Mouse (Mus musculus): ENCODE measurements at regions not wholly inside any gene's neighbourhood (a gene's known extent, or its start where the extent isn't known, plus 50 kb on each side); places are given as distances from the start of the nearest gene placed in this dataset.
A peak's percentile ranks its signal among the peaks of the same experiment; 100 is the strongest.

DNA sequence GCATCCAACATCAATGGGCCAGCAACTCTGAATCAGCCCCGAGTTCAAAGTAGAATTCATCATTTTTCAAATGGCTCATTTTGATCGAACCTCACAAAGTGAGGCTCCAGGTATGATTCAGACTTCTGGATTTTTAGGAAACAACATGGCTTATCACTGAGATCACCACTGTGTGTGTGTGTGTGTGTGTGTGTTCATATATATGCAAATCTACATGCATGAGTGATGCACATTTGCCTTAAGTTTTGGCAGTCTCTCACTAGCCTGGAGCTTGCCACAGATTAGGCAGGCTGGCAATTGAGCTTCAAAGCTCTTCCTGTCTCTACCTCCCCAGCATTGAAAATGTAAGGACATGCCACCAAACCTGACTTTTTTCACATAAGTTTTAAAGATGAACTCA is 195.1 kb upstream of the Mindy3 start:
- no peak for DNase-seq (ENCODE audit: low spot score in 2 of 2)

DNA sequence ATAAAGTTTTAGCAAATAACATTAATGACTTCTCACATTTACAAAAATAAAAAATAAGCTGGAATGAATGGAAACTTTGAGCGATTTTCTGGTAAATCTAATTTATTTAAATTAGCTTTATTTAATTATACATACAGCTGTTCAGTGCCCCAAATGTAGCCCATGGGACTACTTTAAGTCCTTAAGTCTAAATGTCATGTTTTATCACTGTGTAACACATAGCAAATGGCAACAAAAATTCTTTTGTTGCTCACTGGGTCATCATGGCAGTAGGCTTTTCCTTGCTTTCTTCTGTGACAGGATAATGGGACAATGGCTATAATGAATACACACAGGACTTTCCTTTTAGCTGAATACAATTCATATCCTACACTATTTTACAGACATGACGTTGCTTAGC is 194.6 kb upstream of the Mindy3 start:
- DNase-seq (ENCODE audit: low spot score in 2 of 2), result no peak

DNA sequence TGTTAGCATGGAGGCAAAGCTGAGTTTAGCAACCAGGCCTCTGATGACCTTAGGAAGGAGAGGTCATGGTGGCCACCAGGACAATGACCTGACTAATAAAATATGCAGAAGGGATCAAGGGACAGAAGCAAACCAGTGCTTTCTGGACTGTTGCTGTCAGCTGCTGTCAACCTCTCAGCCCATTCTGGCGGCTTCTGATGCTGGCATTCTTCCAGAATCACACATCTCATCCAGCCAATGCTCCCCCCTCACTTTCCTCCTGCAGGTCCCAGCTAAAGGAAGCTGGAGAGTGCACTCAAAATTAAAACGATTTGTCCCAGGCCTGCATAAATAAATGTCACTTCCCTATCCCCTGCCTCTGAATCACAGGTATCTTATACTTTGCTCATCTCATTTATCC is 163.3 kb upstream of the Mindy3 start:
- peak in 1 of 2 experiments; percentile 8 for DNase-seq (ENCODE audit: low spot score in 2 of 2)

DNA sequence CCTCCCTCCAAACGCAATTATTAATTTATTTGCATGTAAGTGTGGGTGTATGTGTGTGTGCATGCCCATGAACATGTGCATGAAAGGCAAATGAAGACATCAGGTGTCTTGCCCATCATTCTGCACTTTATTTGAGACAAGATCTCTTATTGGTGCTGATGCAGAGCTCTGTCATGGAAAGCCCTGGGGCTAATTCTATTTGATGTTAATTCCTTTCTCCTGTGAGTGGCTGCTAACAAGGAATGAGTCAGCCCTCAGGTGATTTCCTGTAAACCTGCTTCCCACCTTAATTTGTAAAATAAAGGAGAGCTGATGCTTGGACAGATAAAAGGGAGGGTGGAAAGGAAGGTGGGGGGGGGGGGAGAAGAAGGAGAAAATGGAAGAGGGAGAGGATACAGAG is 138.5 kb upstream of the Mindy3 start:
- DNase-seq (ENCODE audit: low spot score in 2 of 2), result no peak

DNA sequence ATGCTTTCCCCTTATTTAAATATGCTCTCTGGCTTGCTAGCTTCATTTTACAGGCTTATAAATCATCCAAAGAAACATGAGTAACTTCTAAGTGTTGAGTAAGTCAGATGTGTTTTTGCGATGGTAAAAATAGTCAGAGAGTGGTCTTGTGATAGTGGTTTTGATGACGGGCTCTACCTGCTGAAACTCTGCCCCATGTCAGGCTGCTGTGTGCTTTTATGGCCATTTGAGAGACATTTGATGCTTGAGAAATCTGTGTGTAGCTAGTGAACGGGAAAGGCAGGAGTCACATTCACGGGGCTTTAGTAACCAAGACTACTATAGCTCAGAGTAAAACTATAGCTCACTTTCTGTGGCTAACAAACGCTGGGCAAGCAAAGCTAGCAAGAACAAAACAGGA is 103.1 kb upstream of the Mindy3 start:
- no peak for DNase-seq (ENCODE audit: low spot score in 2 of 2)

DNA sequence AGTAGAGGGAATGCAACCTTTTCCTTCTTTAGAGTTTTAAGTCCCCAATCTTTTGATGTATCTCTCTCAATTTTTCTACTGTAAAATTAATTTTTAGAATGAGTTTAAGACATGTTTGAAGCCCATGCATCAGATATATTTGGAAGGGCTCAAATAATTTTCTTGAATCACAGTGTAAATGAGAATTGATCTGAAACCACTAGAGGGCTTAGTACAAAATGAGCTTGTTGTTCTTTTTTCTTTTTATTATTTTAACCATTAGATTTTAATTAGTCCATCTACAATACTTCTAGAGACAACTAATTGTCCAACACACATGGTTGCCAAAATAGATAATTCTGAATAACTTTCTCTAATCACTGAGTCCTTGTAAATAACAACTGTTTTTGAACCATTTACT is 102.5 kb upstream of the Mindy3 start:
- no peak for DNase-seq (ENCODE audit: low spot score in 2 of 2)

DNA sequence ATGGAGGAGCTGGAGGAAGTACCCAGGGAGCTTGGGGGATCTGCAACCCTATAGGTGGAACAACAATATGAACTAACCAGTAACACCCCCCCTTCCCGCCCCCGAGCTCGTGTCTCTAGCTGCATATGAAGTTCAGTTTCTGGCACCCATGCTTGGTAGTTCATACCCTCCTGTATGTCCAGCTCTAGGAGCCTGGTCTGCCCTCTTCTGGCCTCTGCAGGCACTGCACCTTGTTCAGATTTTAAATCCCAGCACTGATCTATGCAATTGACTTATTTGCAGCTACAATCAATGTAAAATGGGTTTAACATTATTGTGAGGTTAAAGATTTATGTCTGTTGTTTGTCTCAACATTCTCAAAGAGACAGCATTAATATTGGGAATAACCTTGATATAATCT is 73.1 kb upstream of the Mindy3 start:
- DNase-seq (ENCODE audit: low spot score in 2 of 2), result no peak

DNA sequence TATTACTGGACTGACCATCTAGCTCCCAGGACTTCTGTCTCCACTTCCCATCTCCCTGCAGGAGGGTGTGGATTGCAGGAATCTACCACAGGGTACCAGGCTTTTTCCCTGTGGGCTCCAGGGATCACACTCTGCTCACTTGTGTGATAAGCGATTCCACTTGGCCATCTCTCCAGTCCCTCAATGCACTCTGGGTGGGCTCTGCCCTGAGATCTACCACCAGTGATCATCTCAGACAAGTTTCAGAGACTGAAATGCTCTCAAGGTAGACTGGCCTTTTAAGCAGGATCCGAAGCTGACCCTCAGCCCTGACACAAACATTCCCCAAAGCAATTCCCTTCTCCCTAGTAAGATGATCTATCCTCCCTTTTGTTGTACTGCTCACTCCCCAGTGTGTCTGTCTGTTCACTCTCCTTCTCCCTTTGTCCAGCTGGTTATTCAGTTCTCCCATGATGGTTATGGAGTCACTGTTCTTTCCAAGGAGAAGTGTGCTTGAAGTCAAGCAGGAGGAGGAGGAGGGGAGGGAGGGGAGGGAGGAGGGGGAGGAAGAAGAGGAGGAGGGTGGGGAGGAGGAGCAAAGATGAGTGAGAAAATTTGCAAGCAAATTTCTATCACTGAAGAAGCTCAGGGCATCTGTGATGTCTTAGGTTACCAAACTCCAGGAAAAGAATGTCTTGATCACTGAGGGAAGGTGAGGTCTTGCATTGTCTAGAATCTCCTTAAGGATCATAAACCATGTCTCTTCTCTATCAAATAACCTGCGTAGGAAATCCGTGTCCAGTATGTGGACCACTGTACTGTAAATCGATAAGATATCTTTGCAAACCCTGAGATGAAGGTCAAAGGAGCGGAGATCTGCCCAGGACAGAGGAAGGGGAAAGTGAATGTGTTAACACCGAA is 50.4 kb upstream of the Mindy3 start:
- no peak for DNase-seq (ENCODE audit: low spot score in 2 of 2)

Data from right cerebral cortex, adult 2 months (tissue).